Mouse (Mus musculus): Measurements from ENCODE around the gene Dnmt3a. TPM values are rescaled to one million over a fixed set of nuclear protein-coding genes. Genes with fewer than 3 reads are reported as not detected.
"Not testable (repeated sequence)": the region's sequence is repeated elsewhere in the genome, so short reads cannot be mapped to it uniquely, and the experiment has no call there.

Dnmt3a gene
- polyA plus RNA-seq, 1 experiment from 2014 or later: 24.3 TPM

DNA sequence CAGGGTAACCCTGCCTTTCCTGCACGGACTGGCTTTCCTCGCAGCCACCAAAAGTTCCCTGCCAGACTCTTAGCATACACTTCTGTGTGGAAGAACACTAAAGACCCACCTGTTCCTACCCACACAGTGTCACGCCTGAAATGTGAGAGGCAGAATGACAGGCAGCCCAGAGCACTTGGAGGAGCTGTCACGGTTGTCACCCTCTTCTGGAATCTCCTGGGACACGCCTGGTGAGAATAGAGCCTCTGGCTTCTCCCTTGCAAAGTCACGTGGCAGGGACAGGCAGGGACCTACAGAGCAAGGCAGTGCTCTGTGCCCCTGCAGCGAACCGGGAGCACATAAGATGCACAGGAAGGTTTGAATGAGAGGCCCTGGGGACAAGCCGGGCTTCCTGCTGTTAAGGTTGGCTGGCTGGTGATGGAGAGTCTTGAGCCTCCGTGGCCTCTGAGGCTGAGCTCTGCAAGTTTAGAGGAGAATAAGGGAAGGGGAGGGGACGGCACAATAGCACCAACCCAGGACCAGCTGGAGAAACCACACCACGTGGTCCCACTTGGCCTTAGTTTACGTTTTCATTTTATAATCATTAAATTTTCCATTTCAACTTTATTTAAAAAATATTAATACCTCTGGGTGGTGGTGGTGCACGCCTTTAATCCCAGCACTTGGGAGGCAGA lies 112.0 kb downstream of the Dnmt3a start:
- Histone ChIP-seq H3K4me2 (ENCODE audit: low read depth, low read length) (no peak overlapping the region), H3K27me3 (ENCODE audit: insufficient read depth, low read length) (no peaks in the 10 kb centered on the region), H3K9me3 (ENCODE audit: low read length) (no peaks in the 10 kb centered on the region), H3K36me3 (replicated peaks; ENCODE audit: insufficient read depth, low read length) (no peaks in the 10 kb centered on the region), H3K27ac (ENCODE audit: low read depth) (no peak overlapping the region), H3K4me1 (ENCODE audit: insufficient read depth) (peaks cover 3% of the 10 kb centered on the region; the same call in 1 of the 2 replicates), H3K9ac (replicated peaks) (no peak overlapping the region), H3K4me3 (ENCODE audit: low read depth, low read length) (no peak overlapping the region)
- DNase-seq (no peak), ATAC-seq (no peak)
- TF ChIP-seq EP300 (IDR thresholded peaks at IDR 0.05; ENCODE audit: low read depth) (no peak), CTCF (IDR thresholded peaks at IDR 0.05; ENCODE audit: low read depth) (no peak)
- WGBS (ENCODE audit: insufficient replicate concordance): 39% methylated on average over 14 of the region's 14 CpGs

- WGBS (ENCODE audit: insufficient replicate concordance): 58% methylated on average over 3 of the region's 3 CpGs
- peak; percentile 69 for ATAC-seq
Measured at GRCm38 (mm10) chr12:3918577-3918976, 112.8 kb downstream of the Dnmt3a start.

DNA sequence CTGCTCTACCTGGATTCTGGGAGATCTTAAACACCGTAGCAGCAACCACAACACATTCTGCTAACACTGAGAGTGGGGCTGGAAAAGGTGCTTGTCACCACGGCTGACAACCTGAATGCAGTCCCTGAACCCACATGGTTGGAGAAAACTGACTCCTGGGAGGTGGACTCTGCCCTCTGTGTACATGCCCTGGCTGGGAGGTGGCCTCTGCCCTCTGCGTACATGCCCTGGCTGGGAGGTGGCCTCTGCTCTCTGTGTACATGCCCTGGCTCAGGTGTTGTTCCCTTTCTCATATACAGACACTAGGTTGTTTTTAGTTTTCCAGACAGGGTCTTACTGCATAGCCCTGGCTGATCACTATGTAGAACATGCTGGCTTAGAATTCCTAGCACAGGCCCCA lies 113.6 kb downstream of the Dnmt3a start:
- 66% methylated on average over 3 of the region's 3 CpGs for WGBS (ENCODE audit: insufficient replicate concordance)
- peak; percentile 89 for ATAC-seq
- TF ChIP-seq EP300 (IDR thresholded peaks at IDR 0.05; ENCODE audit: low read depth) (no peak), CTCF (IDR thresholded peaks at IDR 0.05; ENCODE audit: low read depth) (no peak)
- H3K4me1 ChIP-seq (ENCODE audit: insufficient read depth): peaks cover 3% of the 10 kb centered on the region; the same call in 1 of the 2 replicates
- no peaks in the 10 kb centered on the region for H3K27me3 ChIP-seq (ENCODE audit: insufficient read depth, low read length)
- DNase-seq: peak; percentile 63
- H3K9ac ChIP-seq (replicated peaks): no peak overlapping the region
- H3K4me3 ChIP-seq (ENCODE audit: low read depth, low read length): no peak overlapping the region
- no peak overlapping the region for H3K27ac ChIP-seq (ENCODE audit: low read depth)
- H3K36me3 ChIP-seq (replicated peaks; ENCODE audit: insufficient read depth, low read length): no peaks in the 10 kb centered on the region
- H3K4me2 ChIP-seq (ENCODE audit: low read depth, low read length): no peak overlapping the region
- no peaks in the 10 kb centered on the region for H3K9me3 ChIP-seq (ENCODE audit: low read length)

More at GRCm38 (mm10) chr12:3918577-3918976, 112.8 kb downstream of the Dnmt3a start:
- Histone ChIP-seq H3K27me3 (ENCODE audit: insufficient read depth, low read length) (no peaks in the 10 kb centered on the region), H3K4me2 (ENCODE audit: low read depth, low read length) (no peak overlapping the region), H3K9me3 (ENCODE audit: low read length) (no peaks in the 10 kb centered on the region), H3K36me3 (replicated peaks; ENCODE audit: insufficient read depth, low read length) (no peaks in the 10 kb centered on the region), H3K9ac (replicated peaks) (no peak overlapping the region), H3K27ac (ENCODE audit: low read depth) (no peak overlapping the region), H3K4me1 (ENCODE audit: insufficient read depth) (peaks cover 3% of the 10 kb centered on the region; the same call in 1 of the 2 replicates), H3K4me3 (ENCODE audit: low read depth, low read length) (no peak overlapping the region)
- DNase-seq: no peak
- no peak for TF ChIP-seq CTCF (IDR thresholded peaks at IDR 0.05; ENCODE audit: low read depth)
- no peak for TF ChIP-seq EP300 (IDR thresholded peaks at IDR 0.05; ENCODE audit: low read depth)

GRCm38 (mm10) chr12:3926127-3926526 lies 120.3 kb downstream of the Dnmt3a start:
- H3K27me3 ChIP-seq (ENCODE audit: insufficient read depth, low read length): no peaks in the 10 kb centered on the region
- TF ChIP-seq CTCF (IDR thresholded peaks at IDR 0.05; ENCODE audit: low read depth): peak; percentile 76
- TF ChIP-seq EP300 (IDR thresholded peaks at IDR 0.05; ENCODE audit: low read depth): no peak
- WGBS (ENCODE audit: insufficient replicate concordance): 0% methylated on average over 1 of the region's 1 CpGs
- 0 out of 2 replicates have a peak, but pooled peaks have one; percentile 43 for ATAC-seq
- no peak overlapping the region for H3K9ac ChIP-seq (replicated peaks)
- no peaks in the 10 kb centered on the region for H3K36me3 ChIP-seq (replicated peaks; ENCODE audit: insufficient read depth, low read length)
- no peak overlapping the region for H3K4me3 ChIP-seq (ENCODE audit: low read depth, low read length)
- DNase-seq: peak; percentile 70
- H3K4me2 ChIP-seq (ENCODE audit: low read depth, low read length): no peak overlapping the region
- H3K4me1 ChIP-seq (ENCODE audit: insufficient read depth): no peaks in the 10 kb centered on the region
- H3K9me3 ChIP-seq (ENCODE audit: low read length): no peaks in the 10 kb centered on the region
- no peak overlapping the region for H3K27ac ChIP-seq (ENCODE audit: low read depth)

- DNase-seq (no peak), ATAC-seq (no peak)
- no peak overlapping the region for H3K9ac ChIP-seq (replicated peaks)
- H3K4me2 ChIP-seq (ENCODE audit: low read depth, low read length): no peak overlapping the region
- H3K27ac ChIP-seq (ENCODE audit: low read depth): no peak overlapping the region
- 73% methylated on average over 3 of the region's 3 CpGs for WGBS (ENCODE audit: insufficient replicate concordance)
- no peaks in the 10 kb centered on the region for H3K9me3 ChIP-seq (ENCODE audit: low read length)
- H3K4me3 ChIP-seq (ENCODE audit: low read depth, low read length): no peak overlapping the region
- no peaks in the 10 kb centered on the region for H3K27me3 ChIP-seq (ENCODE audit: insufficient read depth, low read length)
- no peaks in the 10 kb centered on the region for H3K36me3 ChIP-seq (replicated peaks; ENCODE audit: insufficient read depth, low read length)
- TF ChIP-seq EP300 (IDR thresholded peaks at IDR 0.05; ENCODE audit: low read depth) (no peak), CTCF (IDR thresholded peaks at IDR 0.05; ENCODE audit: low read depth) (peak; percentile 21)
- no peaks in the 10 kb centered on the region for H3K4me1 ChIP-seq (ENCODE audit: insufficient read depth)
Measured at GRCm38 (mm10) chr12:3928841-3929240, 123.0 kb downstream of the Dnmt3a start.

DNA sequence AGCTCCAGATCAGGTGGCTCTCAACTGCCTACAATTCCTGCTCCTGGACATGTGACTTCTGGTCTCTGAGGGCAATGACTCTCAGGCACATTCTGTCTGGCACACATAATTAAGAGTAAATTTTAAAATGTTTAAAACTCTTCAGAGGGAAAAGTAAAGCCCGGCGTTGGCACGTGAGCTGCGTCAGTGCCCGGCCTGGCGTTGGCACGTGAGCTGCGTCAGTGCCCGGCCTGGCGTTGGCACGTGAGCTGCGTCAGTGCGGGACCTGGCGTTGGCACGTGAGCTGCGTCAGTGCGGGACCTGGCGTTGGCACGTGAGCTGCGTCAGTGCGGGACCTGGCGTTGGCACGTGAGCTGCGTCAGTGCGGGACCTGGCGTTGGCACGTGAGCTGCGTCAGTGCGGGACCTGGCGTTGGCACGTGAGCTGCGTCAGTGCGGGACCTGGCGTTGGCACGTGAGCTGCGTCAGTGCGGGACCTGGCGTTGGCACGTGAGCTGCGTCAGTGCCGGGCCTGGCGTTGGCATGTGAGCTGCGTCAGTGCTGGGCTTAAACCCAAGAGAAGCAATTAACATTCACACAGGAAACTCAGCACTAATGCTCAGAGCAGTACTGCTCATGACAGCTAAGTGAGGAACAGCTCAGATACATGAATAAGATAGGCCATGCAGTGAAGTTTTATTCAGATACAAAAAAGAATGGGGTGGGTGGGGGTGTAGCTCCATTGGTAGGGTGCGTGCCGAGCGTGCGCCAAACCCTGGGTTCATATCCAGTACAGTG lies 124.5 kb downstream of the Dnmt3a start:
- H3K27me3 ChIP-seq (ENCODE audit: insufficient read depth, low read length); DNase-seq; H3K9me3 ChIP-seq (ENCODE audit: low read length); H3K9ac ChIP-seq (replicated peaks); H3K4me2 ChIP-seq (ENCODE audit: low read depth, low read length); ATAC-seq; H3K36me3 ChIP-seq (replicated peaks; ENCODE audit: insufficient read depth, low read length); H3K4me3 ChIP-seq (ENCODE audit: low read depth, low read length); H3K27ac ChIP-seq (ENCODE audit: low read depth); H3K4me1 ChIP-seq (ENCODE audit: insufficient read depth): not testable (repeated sequence)
- 90% methylated on average over 28 of the region's 47 CpGs for WGBS (ENCODE audit: insufficient replicate concordance)
